Mouse (Mus musculus) midbrain, embryonic 16.5 days (tissue): ENCODE results near the gene Fstl1. TPM values are rescaled to one million over a fixed set of nuclear protein-coding genes. Genes with fewer than 3 reads are reported as not detected.

Experiments
- ATAC-seq: fragments of 200-750 bp; cut with Nextera tagmentation; 2 replicates; pipeline ENCODE4 v1.8.0; 2017; ENCODE audit warnings: moderate TSS enrichment
- H3K27ac ChIP-seq: fragments of 300-500 bp; sonication (generic); 2 replicates; pipeline ENCODE4 v1.5.1; 2014; ENCODE audit warnings: mild to moderate bottlenecking, low read length, mixed read lengths
- H3K27me3 ChIP-seq: fragments of 300-500 bp; sonication (generic); 2 replicates; pipeline ENCODE4 v1.6.1; 2014; ENCODE audit warnings: low read depth, low read length, mixed read lengths; ENCODE audit not compliant: control insufficient read depth, insufficient read depth
- H3K36me3 ChIP-seq: fragments of 300-500 bp; sonication (generic); 2 replicates; pipeline ENCODE4 v1.6.1; 2014; ENCODE audit warnings: mild to moderate bottlenecking, low read length, moderate library complexity, mixed read lengths; ENCODE audit not compliant: control insufficient read depth, insufficient read depth
- H3K4me1 ChIP-seq: fragments of 300-500 bp; sonication (generic); 2 replicates; pipeline ENCODE4 v1.6.1; 2014; ENCODE audit warnings: mild to moderate bottlenecking, low read length, mixed read lengths; ENCODE audit not compliant: control insufficient read depth, insufficient read depth
- H3K4me2 ChIP-seq: fragments of 300-500 bp; sonication (generic); 2 replicates; pipeline ENCODE4 v1.6.1; 2014; ENCODE audit warnings: mild to moderate bottlenecking, low read length, mixed read lengths
- H3K4me3 ChIP-seq: fragments of 300-500 bp; sonication (generic); 2 replicates; pipeline ENCODE4 v1.5.1; 2014; ENCODE audit warnings: low read depth, mild to moderate bottlenecking, low read length, moderate library complexity, mixed read lengths
- H3K9ac ChIP-seq: fragments of 300-500 bp; sonication (generic); 2 replicates; pipeline ENCODE4 v1.6.1; 2014; ENCODE audit warnings: low read depth, low read length, mixed read lengths
- H3K9me3 ChIP-seq: fragments of 300-500 bp; sonication (generic); replicated peaks from 2 replicates; pipeline ENCODE4 v1.6.1; 2014; ENCODE audit warnings: mild to moderate bottlenecking, low read length, mixed read lengths; ENCODE audit not compliant: control insufficient read depth, poor library complexity, severe bottlenecking
- WGBS: fragments of 180-500 bp; shearing (Covaris S2); extraction: QIAGEN DNeasy Blood & Tissue Kit; methylation state at CpG from one replicate; pipeline ENCODE4 v1.1.7; 2014; 5-methylcytosine and 5-hydroxymethylcytosine counted together
- polyA plus RNA-seq: library from polyadenylated mRNA; unstranded; fragments of >200 nt; fragmentation: Nextera tagmentation; extraction: Ambion mirVana; gene quantifications from 2 replicates; pipeline ENCODE4 v1.2.1, GENCODE M21; 2015

The Fstl1 gene
- polyA plus RNA-seq, 1 experiment from 2014 or later: 69.2 TPM

DNA sequence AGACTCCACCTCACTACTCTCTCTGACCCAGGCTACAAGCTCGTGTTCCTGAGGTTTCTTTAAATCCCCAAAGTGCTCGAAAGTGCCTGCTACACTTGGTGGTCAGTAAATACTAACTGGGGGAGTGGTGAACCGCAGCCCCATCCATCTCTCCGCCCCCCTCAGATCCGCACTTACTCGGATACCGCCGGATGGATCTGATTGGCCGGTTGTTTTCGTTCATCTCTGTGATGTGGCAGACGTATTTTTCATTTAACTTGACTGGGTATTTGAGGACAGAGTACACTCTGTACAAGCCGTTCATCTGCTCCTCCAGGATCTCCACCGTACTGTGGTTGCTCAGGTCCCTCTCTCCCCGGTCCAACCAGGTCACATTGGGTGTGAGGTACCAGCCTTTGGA is 77.4 kb downstream of the Fstl1 start:
- H3K27me3 ChIP-seq: no peaks in the 10 kb centered on the region
- no peaks in the 10 kb centered on the region for H3K4me1 ChIP-seq
- no peak for ATAC-seq
- H3K9ac ChIP-seq: no peak overlapping the region
- H3K36me3 ChIP-seq: no peaks in the 10 kb centered on the region
- whole genome bisulfite sequencing: 77% methylated on average over 14 of the region's 14 CpGs
- no peak overlapping the region for H3K27ac ChIP-seq
- no peaks in the 10 kb centered on the region for H3K9me3 ChIP-seq
- H3K4me2 ChIP-seq: no peak overlapping the region
- H3K4me3 ChIP-seq: no peak overlapping the region

DNA sequence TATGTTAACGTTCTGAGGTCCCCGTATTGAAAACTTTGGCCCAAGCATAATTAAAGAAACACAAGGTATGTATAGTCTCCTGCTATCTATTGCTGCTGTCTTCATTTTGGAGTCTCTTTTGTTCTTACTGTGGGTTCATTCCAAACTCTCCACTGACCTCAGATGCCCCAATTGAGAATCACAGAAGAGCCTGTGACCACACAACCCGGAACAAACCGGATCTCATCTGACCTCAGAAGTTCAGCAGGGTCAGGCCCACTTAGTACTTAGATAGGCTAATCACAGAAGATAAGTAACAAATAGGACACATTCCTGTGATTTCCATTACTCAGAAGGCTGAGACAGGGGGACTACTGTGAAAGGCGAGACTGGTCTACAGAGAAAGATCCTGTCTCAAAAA is 77.9 kb downstream of the Fstl1 start:
- Histone ChIP-seq H3K4me1 (no peaks in the 10 kb centered on the region), H3K9me3 (no peaks in the 10 kb centered on the region), H3K27me3 (no peaks in the 10 kb centered on the region), H3K4me3 (no peak overlapping the region), H3K36me3 (no peaks in the 10 kb centered on the region), H3K27ac (no peak overlapping the region), H3K4me2 (no peak overlapping the region), H3K9ac (no peak overlapping the region)
- WGBS: 84% methylated on average over 5 of the region's 5 CpGs
- ATAC-seq: no peak

DNA sequence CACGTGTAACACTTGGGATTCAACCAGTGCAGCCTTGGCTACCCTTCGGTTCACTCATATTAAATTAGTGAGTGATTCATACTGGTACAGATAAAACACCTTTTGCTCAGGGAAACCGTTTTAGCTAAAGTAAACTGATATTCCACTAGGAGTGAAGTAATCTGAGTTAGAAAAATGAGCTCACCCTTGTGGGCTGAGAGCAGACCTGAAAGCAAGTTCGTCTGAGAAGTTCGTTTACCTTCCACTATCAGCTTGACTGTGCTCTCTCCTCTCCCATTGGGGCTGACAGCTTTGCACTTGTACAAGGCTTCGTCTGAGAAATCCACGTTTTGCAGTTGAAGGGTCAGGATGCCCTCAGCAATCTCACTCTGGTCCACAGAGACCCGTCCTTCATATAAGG is 78.9 kb downstream of the Fstl1 start:
- no peak for ATAC-seq
- no peak overlapping the region for H3K9ac ChIP-seq
- no peaks in the 10 kb centered on the region for H3K27me3 ChIP-seq
- H3K4me1 ChIP-seq: no peaks in the 10 kb centered on the region
- no peak overlapping the region for H3K4me2 ChIP-seq
- no peak overlapping the region for H3K27ac ChIP-seq
- no peak overlapping the region for H3K4me3 ChIP-seq
- H3K36me3 ChIP-seq: no peaks in the 10 kb centered on the region
- no peaks in the 10 kb centered on the region for H3K9me3 ChIP-seq
- WGBS: 81% methylated on average over 8 of the region's 8 CpGs

DNA sequence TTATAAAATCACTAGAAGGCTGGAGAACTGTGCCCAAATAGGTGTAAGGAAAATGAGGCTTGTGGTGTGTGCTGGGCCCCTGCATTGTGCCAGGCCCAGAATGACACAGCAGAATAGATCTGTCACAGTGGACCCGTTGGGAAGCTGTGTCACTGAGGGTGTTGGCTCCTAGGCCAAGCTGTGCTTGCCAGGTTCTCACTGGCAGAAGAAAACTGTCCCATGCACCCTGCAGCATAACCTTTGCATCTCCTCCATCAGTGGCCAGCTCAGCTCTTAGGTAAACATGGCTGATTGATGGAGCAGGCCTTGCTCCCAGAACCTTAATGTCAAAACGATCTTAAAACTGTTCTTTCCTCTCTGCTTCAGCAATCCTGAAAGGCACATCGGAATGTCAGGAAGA is 79.7 kb downstream of the Fstl1 start:
- ATAC-seq: no peak
- Histone ChIP-seq H3K27me3 (no peaks in the 10 kb centered on the region), H3K9me3 (no peaks in the 10 kb centered on the region), H3K27ac (no peak overlapping the region), H3K4me3 (no peak overlapping the region), H3K4me1 (no peaks in the 10 kb centered on the region), H3K4me2 (no peak overlapping the region), H3K9ac (no peak overlapping the region), H3K36me3 (no peaks in the 10 kb centered on the region)
- 76% methylated on average over 3 of the region's 3 CpGs for WGBS

DNA sequence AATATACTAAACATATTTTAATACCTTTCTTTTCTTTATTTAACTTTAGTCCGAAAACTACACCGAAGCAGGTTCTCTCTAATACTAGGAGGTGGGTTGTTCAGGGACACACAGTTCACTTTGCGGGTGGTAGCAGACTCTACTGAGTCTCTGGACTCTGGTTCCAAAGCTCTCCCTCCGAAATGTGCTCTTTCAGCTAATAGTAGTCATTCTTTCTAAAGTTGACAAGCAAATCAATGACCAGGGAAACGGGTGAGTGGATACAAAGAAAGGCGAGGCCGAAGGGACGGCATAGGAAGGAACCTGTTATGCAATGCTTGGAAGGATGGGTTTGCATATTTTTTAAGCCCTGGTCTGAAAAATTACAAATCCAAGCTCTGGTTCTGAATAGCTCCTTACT is 80.8 kb downstream of the Fstl1 start:
- Histone ChIP-seq H3K9ac (no peak overlapping the region), H3K4me1 (no peaks in the 10 kb centered on the region), H3K27ac (no peak overlapping the region), H3K27me3 (no peaks in the 10 kb centered on the region), H3K4me3 (no peak overlapping the region), H3K36me3 (no peaks in the 10 kb centered on the region), H3K4me2 (no peak overlapping the region), H3K9me3 (no peaks in the 10 kb centered on the region)
- WGBS: 62% methylated on average over 8 of the region's 8 CpGs
- ATAC-seq: no peak

DNA sequence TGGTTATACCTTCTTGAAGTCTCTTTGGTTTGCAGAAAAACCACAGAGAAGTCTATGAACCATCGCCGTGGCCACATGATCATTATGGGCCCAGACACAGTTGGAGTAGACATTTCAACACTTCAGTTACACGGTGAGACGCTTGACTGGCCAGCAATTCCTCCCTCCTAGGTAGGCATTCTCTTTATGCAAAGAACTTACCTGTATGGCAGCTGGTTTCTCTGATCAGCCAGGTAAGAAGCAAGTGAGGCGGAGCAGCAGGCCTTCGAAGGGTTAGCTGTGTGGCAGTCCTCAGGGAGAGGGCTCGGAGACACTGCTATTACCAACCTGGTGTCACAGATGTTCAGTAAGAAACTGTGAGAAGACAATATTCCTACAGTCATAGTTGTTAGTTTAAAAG is 83.5 kb downstream of the Fstl1 start:
- H3K4me3 ChIP-seq: no peak overlapping the region
- ATAC-seq: no peak
- H3K27me3 ChIP-seq: no peaks in the 10 kb centered on the region
- WGBS: 85% methylated on average over 7 of the region's 7 CpGs
- H3K27ac ChIP-seq: no peak overlapping the region
- H3K9ac ChIP-seq: no peak overlapping the region
- H3K36me3 ChIP-seq: no peaks in the 10 kb centered on the region
- no peaks in the 10 kb centered on the region for H3K9me3 ChIP-seq
- no peaks in the 10 kb centered on the region for H3K4me1 ChIP-seq
- H3K4me2 ChIP-seq: no peak overlapping the region

DNA sequence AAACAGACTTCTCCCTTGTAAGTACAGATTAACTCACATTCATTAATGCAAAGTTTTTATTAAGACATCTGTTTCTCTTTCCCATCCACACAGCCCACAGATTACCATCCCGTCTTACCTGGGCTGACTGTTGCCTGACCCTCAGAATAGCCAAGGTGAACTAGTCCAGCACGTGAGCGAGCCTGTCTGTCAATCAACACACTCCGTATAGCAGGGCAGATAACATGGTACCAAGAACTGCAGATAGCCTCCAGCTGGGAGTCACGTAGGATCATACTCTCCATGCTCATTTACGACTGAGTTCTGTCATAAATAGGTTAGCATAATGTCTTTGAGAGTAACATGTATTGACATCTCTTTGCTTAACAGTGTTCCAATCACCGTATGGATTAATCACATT is 84.4 kb downstream of the Fstl1 start, which contains the start of gene Gm36028:
Gm36028 (minus strand) TSS at position 118 of the 400 bp plus-strand sequence.
- no peak for ATAC-seq
- H3K27me3 ChIP-seq: no peaks in the 10 kb centered on the region
- H3K27ac ChIP-seq: no peak within 1 kb of the TSS
- H3K36me3 ChIP-seq: no peaks in the 10 kb centered on the region
- WGBS: 83% methylated on average over 7 of the region's 7 CpGs
- no peak within 1 kb of the TSS for H3K4me2 ChIP-seq
- no peaks in the 10 kb centered on the region for H3K9me3 ChIP-seq
- H3K9ac ChIP-seq: no peak within 1 kb of the TSS
- H3K4me1 ChIP-seq: no peaks in the 10 kb centered on the region
- no peak within 1 kb of the TSS for H3K4me3 ChIP-seq

DNA sequence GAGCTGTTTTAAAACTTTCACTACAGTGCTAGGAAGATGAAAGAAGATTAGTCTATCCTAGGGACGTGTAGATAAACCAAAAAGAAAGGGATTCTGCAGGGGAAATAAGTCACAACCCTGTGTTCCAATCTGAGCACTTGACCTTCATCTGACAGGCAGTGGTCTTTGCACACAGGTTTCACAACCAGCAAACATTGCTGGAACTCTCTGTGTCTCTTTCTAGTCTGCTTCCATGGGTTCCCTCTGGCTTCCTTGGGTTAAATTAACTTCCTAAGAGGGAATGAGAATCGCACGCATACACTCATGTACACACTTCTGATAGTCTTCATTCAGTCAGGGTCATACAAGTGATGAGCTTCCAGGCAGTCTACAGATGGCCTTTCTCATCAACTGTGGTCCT is 87.2 kb downstream of the Fstl1 start:
- 77% methylated on average over 3 of the region's 3 CpGs for WGBS

DNA sequence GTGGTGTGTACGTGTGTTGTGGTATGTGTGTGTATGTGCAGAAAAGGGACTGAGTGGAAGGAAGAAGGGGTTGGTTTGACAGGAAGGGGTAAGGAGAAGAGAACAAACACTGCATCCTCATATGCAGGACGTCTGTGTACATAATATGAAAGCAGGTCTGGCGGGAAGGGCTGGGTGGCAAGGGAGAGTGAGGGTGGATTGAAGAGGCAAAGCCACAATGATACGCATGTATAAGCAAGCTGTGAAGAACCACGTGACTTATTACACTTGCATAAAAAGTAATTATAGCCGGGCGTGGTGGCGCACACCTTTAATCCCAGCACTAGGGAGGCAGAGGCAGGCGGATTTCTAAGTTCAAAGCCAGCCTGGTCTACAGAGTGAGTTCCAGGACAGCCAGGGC is 89.2 kb downstream of the Fstl1 start:
- Histone ChIP-seq H3K9ac (no peak overlapping the region), H3K9me3 (no peaks in the 10 kb centered on the region), H3K36me3 (no peaks in the 10 kb centered on the region), H3K4me3 (no peak overlapping the region), H3K4me2 (no peak overlapping the region), H3K27ac (no peak overlapping the region), H3K27me3 (no peaks in the 10 kb centered on the region), H3K4me1 (peaks cover 14% of the 10 kb centered on the region)
- 86% methylated on average over 8 of the region's 9 CpGs for WGBS
- ATAC-seq: no peak

More for the DNA sequence above, 87.2 kb downstream of the Fstl1 start:
- Histone ChIP-seq H3K9ac (no peak overlapping the region), H3K4me2 (no peak overlapping the region), H3K9me3 (no peaks in the 10 kb centered on the region), H3K4me3 (no peak overlapping the region), H3K36me3 (no peaks in the 10 kb centered on the region), H3K27ac (no peak overlapping the region), H3K4me1 (peaks cover 2% of the 10 kb centered on the region; the same call in 1 of the 2 replicates), H3K27me3 (no peaks in the 10 kb centered on the region)
- ATAC-seq: no peak
